Mouse (Mus musculus) CD4-positive, CD25-positive, alpha-beta regulatory T cell, adult 2 months (primary cell): Measurements from ENCODE around the gene Mea1.
A peak's percentile ranks its signal among the peaks of the same experiment; 100 is the strongest.

Experiments used
- DNase-seq: peaks from one replicate; pipeline ENCODE4 v3.0.0-alpha.2; 2012; ENCODE audit warnings: low read depth, low spot score

Gene Mea1

DNA sequence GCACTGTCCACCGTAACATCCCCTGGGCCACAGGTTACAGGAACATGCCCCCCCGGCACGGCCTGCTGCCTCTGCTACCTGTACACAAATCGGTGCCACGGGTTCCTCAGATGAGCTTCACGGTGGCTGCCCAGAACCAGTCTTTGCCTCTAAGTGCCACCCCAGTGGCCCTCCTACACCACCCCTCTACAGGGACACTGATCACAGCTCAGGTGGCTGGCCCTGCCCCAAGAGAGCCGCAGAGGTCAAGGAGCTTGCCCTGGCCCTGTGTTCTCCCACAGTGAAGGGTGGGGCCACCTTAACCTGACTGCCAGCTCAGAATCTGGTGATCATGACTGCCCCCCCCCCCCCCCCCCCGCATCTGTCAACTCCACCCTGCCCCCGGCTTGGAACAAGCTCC lies at the start of gene Mea1:
Gene Mea1, plus strand, starts transcription at position 378 of the 400 bp plus-strand sequence.
- no peak for DNase-seq

DNA sequence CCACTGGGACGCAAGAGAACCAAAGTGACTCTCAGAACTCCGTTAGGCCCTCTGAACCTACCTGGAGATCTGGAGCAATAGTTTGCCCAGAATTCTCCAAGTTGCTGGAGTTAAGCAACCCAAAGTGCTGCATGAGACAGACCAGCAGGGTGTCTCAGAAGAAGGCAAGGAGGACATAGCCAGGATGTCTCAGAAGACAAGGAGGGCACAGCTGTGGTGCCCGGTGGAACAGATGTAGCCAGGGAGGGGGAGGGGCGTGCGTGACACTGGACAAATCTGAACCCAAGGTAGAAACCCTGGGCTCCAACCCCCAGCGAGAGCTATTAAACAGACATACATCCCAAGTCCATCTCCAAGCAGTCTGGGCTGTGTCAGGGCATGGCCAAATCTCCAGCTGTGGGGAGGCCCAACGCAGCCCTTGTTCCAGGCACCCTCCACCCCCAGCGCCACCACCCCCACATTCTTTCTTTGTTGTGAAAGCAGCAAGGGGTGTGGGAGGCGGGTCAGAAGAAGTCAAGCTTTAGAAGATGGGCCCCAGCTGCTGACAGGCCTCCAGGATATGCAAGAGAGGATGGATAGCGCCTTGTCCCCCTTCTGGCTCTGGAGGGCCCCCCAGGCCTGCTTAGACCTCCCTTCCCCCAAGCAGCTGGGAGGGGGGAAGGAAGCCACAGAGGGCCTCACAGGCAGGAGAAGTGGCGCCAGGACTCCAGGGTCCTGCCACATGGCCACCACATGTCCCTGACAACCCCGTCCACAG lies 48.7 kb upstream of the Mea1 start:
- DNase-seq = no peak

DNA sequence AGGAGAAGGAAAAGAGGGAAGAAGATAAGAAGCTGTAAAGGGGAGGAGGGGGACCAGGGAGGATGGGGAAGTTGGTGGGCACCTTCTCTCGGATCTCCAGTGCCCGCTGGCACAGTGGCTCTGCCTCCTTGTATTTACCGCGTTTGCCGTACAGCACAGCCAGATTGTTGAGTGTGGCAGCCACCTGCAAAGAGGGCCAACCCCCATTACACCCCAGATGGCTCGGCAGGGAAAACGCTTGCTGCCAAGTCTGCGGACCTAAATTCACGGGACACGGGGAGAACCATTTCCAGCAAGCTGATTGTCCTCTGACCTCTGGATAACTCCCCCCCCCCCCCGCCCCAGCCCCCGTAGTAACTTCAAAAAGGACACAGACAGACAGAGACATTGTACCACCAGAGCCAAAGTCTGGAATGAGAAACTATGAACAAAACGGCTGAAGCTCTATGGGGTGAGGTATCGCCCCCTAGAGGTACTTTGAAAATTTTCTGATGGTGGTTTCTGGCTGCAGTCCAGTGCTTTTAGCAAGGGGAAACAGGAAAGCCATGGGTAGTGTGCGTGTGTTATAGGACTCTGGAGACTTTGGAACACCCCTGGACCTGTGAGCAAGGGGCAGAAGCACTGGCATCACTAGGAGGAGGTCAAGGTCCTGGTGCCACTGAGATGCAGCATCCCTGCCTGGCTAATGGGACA lies 41.6 kb upstream of the Mea1 start:
- peak; percentile 75 for DNase-seq

DNA sequence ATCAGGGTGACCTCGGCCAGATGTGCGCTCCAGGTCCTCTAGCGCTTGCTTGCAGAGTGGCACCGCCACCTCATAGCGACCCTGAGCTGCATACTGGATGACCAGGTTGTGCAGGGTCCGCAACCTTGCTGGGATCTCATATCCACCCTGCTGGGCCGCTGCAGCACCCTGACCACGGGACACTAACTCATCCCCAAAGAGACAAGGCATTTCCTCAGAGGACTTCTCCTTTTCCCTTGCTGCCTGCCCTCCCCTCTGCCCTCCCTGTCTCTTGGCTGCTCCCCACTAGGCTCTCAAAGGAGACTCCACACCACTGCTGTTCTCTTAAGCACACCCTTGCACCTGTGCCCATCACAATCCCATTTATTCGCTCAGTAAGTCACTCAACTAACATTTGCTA lies 38.7 kb upstream of the Mea1 start:
- DNase-seq = no peak

DNA sequence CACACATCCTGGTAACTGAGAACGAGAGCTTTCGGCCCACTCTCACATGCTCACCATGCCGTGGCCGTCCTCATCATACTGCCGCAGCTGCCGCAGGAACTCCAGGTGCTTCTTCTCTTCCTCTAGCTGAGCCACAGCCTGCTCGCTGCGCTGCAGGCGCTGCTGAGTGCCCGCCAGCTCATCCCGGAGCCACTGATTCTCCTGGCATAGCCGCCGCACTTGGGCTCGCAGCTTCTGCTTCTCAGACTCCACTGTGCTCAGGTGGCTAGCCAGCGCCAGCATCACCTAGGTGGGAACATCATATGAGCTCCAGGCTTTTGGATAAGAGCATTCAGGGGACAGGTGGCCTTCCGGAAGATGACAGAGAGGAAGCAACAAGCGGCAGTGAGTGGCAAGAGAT lies 36.5 kb upstream of the Mea1 start:
- no peak for DNase-seq

DNA sequence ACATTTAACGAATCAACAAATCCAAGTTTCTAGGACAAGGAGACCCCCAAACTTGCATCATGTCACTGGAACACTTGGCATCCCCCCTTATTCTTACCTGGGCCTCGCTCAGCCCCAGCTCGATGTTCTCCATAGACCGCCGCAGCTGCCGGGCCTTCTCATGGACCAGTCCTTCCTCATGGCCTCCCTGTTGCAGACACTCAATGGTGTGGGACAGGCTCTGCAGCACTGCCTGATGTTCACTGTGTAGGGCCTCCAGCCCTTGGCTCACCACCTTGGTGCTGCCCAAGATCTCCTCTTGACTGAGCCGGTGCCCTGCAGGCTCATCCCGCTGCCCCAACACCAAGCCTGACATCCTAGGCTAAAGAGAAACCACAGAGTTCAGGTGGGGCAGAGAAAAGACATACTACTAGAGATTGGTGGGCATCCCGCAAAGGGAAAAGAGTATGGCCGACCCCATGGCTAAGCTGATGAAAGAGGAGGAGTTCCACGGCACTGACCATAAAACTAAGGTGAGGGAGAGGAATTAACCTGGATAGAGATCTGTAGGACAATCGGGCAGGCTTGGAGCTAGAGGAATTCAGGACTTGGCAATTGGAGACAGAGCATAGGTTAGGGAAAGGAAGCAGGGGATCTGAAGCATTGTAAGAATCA lies 34.3 kb upstream of the Mea1 start:
- DNase-seq = no peak

DNA sequence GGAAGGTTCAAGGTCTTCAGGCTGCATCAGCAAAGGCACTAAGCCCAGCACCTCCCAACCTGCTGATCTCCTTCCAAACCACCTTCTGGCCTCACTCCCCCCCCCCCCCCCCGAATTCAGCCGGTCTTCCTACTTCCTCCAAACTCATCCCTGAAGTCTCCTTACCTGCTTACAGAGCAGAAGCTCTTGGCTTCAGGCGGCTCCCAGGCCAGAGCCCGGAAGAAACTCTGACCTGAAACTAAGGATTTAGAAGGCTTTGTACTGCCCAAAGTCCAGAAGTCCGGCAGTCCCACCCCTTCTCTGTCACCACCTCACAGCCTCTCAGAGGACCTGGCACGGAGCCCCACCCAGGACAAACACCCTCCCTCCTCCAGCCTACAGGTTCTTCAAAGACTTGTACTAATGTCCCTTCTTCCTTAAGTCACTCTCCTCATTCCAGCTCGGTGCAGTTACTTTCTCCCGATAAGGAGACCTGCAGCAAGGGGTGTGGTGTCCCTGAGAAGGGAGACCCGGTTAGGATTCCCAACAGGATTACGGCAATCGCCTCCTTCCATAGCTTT lies 33.6 kb upstream of the Mea1 start:
- DNase-seq = peak; percentile 24

DNA sequence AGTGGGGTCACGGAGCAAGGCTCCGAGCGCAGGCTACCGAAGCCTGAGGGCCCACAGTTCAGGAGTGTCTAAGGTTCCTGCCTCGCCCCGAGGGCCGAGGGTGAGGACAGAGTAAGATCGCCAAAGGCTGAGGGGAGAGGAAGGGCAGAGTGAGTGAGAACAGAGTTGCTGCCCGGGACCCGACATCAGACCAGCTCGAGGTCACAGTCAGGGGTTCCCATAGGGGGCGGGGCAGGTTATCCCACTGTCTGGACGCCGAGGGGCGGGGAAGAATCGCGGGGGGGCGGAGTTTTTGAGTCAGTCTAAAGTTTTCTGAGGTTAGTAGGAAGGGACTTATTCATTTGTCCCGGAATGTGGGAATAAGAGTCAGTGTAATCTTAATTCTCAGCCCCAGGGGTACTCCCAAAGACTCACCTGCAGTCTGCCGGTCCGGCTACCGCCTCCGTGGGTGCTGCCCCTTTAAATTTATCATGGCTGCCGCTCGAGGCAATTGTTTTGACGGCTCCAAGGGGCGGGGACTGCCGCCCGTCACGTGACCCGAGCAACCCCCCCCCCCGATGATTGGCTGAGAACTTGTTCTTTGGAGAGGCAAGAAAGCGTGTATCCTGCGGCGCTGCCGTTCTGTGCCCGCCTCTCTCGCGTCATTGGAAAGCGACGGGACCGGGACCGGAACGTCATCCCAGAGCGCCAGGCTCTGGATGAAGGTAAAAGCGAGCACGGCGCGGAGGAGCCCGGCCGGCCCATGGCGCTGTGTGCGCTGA lies 32.9 kb upstream of the Mea1 start, which contains the start of the genes Klc4 and Mrpl2:
Gene Klc4, minus strand, starts transcription at position 462 of the 761 bp plus-strand sequence.
Gene Mrpl2, plus strand, starts transcription at position 669 of the 761 bp plus-strand sequence.
- peak; percentile 99 for DNase-seq

DNA sequence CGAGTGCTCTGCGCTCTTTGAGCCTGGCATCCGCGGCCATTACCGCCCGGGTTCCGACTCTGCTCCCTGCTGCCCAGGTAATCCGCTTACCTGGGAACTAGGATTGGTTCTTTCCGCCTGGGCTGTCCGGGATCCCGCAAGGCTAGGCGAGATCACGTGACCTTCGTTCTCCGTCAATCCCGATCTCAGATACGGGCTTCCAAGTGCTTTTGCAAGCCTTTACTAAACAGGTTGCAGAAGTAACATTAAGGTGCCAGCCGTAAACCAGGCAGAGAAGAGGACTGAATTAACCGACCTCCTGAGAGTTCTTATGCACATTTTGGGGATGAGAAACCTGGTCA lies 32.3 kb upstream of the Mea1 start:
- no peak for DNase-seq

DNA sequence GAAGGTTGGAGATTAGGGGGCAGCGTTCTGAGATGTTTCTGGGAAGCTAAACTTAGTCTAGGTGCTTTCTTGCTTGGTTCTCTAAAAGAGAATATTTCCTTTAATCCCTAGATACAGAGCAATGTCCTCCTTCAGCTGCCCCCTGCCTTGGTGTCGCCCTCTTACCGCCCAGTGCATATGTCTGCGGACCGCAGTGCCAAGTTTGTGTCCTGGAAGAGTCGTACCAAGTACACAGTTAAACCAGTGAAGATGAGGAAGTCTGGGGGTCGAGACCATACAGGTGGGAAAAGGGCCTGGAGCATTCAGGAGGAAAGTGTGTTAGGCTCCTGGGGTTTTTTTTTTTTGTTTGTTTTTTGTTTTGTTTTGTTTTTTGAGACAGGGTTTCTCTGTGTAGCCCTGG lies 31.3 kb upstream of the Mea1 start:
- no peak for DNase-seq

DNA sequence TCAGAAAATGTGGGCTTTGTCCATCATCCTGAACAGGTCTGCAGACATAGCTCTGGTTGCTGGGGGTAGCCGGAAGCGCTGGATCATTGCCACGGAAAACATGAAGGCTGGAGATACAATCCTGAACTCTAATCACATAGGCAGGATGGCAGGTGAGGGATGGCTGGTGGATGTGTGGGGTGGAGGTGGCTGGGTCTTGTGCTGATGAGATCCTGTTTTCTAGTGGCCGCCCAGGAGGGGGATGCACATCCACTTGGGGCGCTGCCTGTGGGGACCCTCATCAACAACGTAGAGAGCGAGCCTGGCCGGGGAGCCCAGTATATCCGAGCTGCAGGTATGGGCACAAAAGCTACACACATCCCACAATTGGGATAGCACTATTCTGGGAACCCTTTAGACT lies 30.2 kb upstream of the Mea1 start:
- no peak for DNase-seq

DNA sequence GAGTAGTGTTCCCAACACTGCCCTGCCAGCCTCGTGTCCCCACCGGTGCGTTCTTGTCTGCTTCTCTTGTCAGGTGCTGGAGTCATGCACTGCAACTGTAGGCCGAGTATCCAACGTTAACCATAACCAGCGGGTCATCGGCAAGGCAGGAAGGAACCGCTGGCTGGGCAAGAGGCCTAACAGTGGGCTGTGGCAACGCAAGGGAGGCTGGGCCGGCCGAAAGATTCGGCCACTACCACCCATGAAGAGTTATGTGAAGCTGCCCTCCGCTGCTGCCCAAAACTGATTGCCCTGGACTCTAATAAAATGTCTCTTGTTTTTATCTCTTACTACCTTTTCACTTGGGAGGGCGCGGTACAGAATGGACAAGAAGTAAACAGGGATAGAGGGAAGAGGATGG lies 28.8 kb upstream of the Mea1 start:
- peak; percentile 14 for DNase-seq

DNA sequence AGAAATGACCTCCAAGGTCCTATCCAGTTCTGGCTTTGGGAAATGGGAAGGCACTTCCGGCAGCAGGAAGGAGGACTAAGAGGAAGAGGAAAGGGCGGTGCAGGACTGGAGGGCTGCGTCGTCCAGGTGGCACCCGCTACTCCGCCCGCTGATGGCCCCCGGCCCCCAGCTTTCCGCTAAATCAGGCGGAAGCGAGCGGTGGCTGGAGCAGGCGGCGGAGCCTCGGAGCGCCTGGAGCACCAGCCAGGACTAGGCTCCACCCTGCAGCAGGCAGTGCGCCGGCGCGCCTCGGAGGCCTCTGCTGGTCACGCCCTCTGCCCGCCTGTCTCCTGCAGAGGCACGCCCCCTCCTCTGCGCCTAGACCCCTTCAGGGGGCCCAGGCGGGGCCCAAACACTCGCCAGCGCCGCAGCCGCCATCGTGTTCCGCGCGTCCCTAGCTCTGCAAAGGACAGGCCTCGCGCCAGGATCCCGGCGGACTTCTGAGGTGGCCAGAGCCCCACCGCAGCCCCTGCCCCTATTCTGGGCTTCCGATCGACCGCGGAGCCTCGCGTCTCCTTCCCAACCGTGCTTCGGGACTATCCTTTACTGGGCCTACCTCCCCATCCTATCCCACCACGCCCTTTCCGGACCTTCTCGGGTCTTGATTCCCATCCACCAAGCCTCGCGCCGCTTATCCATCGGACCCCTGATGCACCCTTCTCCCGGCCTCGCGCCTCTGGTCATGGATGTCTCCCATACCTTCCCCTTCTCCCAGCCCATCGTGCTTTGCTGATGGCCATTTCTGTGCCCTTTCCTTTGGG lies 28.2 kb upstream of the Mea1 start, which contains the start of gene Cul7:
Gene Cul7, plus strand, starts transcription at position 106 of the 800 bp plus-strand sequence.
- DNase-seq = peak; percentile 93

DNA sequence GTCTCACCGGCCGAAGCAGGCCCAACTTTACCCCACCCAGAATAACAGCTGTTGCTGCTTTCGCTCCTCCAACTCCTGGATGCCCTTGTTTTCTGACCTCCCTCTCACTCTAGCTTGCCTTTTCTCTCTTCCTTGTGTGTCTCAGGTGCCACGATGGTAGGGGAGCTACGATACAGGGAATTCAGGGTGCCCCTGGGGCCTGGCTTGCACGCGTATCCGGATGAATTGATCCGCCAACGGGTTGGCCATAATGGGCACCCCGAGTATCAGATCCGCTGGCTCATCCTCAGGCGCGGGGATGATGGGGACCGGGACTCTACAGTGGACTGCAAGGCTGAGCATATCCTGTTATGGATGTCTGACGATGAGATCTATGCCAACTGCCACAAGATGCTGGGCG lies 27.3 kb upstream of the Mea1 start:
- no peak for DNase-seq

DNA sequence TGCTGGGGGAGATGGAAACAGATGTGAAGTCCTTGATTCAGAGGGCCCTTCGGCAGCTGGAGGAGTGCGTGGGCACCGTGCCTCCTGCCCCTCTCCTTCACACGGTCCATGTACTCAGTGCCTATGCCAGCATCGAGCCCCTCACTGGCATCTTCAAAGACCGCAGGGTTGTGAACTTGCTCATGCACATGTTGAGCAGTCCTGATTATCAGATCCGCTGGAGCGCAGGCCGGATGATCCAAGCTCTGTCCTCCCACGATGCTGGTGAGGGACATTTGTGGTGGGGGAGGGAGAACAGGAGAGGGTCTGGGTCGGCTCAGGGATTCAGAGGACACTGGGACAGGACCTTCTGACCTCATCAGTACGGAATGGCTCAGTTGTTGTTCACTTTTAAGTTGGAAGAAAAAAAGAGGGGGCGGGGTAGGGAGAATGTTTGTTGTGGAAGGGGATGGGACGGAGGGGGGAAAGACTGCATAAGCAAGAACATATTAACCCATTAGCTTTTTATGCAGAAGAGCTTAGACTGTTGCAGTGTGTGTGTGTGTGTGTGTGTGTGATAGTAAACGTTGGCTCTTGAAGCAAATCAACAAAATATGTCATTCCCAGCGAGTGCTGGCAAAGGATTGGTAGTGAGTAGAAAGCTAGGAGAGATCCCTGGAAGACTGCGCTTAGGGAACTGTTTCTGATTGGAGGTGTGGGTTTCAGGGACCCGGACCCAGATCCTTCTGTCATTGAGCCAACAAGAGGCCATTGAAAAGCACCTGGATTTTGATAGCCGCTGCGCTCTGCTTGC lies 26.6 kb upstream of the Mea1 start:
- no peak for DNase-seq

DNA sequence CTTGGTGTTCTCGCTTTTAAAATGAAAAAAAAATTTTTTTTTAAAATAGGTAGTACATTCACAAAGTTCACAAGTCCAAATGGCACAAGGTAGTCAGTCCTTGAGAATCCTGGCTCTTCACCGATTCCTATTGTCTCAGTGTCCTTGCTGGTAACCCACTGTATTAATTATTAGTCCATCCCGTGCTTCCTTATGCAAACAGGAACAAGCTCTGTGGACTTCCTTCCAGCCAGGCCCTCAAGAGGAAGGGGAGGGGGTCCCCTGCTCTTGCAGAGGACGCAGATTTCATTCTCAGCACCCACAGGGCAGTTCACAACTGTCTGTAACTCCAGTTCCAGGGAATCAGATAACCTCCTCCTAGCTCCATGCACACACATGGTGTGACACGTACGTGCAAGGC lies 22.5 kb upstream of the Mea1 start:
- DNase-seq = no peak

DNA sequence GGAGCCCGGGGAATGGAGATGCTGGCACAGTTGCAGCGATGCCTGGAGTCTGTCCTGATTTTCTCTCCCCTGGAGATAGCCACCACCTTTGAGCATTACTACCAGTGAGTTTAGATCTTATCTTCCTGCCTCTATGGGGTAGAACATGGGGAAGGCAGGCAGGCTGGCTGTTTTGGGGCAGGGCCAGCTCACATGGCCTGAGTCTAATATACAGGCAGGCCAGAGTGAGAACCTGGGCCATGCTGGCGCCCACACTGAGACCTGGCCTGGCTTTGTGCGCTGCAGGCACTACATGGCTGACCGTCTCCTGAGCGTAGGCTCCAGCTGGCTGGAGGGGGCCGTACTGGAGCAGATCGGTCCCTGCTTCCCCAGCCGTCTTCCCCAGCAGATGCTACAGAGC lies 17.2 kb upstream of the Mea1 start:
- DNase-seq = no peak

DNA sequence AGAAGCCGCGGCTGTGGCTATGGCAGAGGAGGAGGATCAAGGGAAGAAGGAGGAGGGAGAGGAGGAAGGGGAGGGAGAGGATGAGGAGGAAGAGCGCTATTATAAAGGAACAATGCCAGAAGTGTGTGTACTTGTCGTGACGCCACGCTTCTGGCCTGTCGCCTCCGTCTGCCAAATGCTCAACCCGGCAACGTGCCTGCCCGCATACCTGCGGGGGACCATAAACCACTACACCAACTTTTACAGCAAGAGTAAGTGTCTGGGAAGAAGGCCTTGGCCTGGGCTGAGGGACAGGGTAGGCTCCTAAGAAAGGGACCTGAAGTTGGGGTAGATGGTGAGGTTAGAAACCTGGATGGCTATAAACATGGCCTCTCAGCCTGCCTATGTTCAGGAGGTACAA lies 16.6 kb upstream of the Mea1 start:
- DNase-seq = no peak

DNA sequence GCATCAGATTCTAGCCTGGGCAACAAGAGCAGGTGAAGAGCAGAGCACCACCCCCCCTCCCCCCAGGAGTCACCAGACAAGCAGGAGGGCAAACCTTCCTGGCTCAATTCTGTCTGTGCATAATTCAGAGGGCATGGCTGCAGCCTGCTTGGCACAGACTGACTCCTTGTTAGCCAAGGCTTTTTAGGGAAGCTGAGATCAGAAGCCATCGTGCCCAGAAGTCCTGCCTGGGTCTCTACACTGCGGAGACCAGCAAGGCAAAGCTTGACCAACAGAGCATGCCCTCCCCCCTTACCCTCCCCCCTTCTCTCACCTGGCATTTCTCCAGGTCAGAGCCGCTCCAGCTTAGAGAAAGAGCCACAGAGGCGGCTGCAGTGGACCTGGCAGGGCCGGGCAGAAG lies 15.9 kb upstream of the Mea1 start:
- no peak for DNase-seq

DNA sequence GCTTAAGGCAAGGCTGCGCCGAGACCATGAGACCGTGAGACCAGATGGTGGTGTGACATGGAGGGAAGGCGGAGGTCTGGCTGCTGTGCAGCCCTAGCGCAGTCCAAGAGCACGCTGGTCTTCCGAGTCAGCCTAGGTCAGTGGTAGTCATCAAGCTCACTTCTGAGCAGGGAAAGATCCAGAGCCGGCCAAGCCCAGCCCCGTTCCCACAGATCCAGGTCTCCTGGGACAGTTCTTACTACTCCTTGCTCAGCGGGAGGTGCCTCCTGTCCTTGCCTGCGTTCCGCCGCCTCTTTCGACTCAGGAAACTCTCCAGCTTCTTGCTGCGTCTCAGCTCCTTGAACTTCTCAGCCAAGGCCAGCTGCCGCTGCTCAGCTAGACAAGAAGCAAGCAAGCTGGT lies 10.9 kb upstream of the Mea1 start:
- DNase-seq = no peak
